Mouse (Mus musculus) cerebellum, adult 8-10 months (tissue): ENCODE results near the gene Atxn1.

ENCODE experiments used
- DNase-seq: peaks from one replicate; pipeline ENCODE4 v3.0.0; 2022

Gene Atxn1

GRCm38 (mm10) chr13:45857416-45857815 lies 107.4 kb downstream of the Atxn1 start:
- no peak for DNase-seq

DNA sequence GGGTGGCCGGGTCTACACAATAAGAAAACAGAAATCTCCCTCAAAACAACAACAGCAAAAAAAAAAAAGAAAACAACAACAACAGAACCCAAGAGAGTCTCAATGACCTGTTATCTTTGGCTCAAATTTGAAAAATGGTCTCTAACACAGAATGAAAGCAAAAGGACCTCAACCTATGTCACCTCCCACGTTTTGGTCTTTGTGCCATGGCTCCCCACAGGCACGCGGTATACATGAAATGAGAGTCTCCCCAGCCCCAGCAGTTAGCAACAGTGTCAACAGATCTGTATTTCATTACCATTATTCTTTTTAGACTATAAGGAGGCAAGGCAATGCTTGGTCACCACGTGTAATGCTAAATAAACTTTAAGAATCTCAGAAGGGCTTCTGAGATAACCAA lies 110.3 kb downstream of the Atxn1 start:
- DNase-seq, result no peak

GRCm38 (mm10) chr13:45853691-45854090 lies 111.1 kb downstream of the Atxn1 start:
- no peak for DNase-seq

DNA sequence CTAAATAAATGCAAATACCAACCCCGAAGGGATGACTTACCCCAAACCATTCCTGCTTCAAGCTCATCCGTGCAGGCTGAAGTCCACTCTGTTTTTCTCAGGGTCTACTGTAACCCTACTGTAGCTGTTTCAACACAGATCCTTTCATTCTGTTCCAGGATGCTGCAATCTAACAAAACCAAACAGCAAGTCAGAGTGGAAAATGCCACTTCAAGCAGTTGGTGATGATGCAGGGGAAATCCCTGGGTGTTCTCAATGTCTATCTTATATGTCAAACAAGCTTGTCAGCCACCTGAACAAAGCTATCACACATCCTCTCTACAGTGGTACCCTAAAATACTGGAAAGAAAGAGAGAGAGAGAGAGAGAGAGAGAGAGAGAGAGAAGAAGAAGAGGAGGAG lies 112.5 kb downstream of the Atxn1 start:
- DNase-seq, result no peak

DNA sequence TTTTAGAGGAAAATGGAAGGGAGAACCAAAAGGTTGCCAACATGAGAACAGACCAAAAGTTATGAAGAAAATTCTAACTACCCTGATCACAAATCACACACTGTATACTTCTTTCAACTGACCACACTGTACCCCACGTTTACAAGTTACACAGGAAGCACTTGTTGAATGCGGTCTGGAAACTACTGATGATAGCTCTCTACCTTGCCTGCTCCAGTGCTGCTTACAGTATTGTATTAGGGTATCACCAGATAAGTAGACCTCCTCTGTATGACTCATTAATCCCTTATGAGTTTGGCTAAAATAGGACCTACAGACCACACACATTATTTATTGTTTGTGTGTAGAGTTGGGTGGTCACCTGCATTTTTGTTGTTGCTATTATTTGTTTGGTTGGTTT lies 113.1 kb downstream of the Atxn1 start:
- DNase-seq, result no peak

DNA sequence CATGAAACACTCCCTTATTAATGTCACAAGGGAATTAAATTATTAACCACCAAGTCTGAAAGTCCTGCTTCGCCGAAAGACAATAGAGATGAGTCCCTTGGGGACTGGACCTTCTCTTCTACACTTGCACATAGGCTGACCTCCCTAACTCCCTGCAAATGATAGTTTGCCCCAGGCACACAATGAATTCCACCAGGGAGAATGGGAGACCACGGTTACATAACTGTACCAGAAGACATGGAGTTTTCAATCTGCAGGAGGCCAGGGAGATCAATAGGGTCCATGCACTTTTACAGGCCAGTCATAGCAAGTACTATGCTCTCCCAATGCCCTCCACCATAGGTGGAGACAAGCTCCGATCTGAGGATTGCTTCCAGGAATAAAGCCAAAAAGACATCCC lies 113.7 kb downstream of the Atxn1 start:
- DNase-seq, result no peak

GRCm38 (mm10) chr13:45850181-45850974 lies 114.4 kb downstream of the Atxn1 start:
- DNase-seq, result no peak

DNA sequence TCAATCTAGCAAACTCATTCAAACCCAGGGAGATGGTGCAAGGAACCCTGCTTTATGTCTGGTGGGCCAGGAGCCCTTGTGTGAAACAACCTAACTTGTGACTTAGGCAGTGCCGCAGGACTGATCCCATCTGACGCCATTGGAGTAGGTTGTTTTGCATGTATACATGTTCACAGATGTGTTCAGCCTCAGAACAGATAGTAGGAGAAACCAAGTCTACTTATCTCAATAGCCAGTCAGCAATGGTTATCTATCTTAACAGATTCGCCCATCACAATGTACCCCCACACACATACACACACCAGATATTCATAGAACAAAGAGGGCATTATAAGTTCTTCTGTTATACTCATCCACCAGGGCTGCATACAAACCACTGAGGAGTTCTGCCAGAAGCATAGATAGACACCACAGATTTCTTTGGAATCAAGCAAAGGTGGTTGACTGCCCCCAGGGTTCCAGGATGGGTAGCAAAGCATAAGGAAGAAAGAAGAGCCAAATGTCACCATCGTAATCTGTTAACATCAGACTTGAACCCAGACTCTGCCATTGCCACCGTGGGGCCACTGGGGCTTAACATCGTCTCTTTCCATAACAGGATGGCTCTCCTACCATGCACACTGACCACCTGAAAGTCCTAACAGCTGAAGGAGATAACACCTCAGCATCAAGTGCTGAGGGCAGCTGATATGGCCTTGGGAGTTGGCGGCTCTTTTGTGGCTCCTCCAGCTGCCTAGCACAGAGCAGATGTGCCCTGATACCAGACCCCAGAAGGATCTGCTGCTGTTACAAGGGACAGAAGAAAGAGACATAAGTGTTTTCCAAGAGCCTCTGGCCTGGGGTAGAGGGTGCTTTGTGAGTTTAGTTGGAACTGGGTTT lies 115.4 kb downstream of the Atxn1 start:
- no peak for DNase-seq

GRCm38 (mm10) chr13:45842511-45843055 lies 122.2 kb downstream of the Atxn1 start:
- DNase-seq, result no peak

- DNase-seq, result no peak
Measured at GRCm38 (mm10) chr13:45839901-45840300, 124.9 kb downstream of the Atxn1 start.

DNA sequence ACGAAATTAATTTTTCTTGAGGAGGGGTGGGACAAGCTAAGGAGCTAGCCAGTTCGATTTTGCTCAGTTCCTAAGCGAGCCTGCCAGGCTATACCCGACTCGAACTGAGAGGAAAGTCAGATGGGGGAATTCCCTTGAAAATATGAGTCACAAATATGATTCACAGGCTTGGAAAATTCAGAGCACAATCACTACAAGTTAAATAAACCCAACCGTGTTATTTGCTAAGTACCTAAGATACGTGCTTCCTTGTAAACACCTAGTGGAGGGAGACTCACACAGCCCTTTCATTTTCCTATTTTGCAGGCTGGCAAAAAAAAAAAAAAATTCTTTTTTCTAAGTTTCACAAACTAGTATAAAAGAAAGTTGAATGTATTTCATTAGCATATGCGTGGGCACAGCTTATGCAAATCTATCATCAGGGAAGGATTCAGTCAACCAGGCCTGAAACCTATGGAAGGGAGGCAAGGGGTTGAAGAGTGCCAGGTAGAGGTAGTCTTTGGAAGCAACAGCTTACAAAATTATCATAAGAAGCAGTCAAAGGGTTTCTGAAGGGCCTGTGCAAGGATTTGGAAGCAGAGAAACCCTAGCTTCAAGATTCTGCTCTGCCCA lies 127.1 kb downstream of the Atxn1 start:
- DNase-seq, result no peak

- no peak for DNase-seq
Measured at GRCm38 (mm10) chr13:45836377-45837054, 128.3 kb downstream of the Atxn1 start.

DNA sequence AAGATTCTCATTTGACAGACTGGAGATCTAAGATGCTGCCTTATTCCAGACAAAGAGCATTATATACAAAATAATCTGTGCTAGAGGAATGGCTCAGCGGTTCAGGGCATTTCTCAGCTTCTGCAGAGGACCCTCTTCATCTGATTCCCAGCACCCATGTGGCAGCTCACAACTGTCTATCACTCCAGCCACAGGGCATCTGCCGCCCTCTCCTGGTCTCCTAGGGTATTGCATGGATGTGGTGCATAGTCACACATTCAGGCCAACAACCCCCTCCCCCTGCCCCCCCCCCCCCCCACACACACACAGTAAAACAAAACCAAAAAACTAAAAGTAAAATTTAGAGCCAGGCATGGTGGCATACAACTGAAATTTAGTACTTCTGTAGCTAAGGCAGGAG lies 130.5 kb downstream of the Atxn1 start:
- no peak for DNase-seq

DNA sequence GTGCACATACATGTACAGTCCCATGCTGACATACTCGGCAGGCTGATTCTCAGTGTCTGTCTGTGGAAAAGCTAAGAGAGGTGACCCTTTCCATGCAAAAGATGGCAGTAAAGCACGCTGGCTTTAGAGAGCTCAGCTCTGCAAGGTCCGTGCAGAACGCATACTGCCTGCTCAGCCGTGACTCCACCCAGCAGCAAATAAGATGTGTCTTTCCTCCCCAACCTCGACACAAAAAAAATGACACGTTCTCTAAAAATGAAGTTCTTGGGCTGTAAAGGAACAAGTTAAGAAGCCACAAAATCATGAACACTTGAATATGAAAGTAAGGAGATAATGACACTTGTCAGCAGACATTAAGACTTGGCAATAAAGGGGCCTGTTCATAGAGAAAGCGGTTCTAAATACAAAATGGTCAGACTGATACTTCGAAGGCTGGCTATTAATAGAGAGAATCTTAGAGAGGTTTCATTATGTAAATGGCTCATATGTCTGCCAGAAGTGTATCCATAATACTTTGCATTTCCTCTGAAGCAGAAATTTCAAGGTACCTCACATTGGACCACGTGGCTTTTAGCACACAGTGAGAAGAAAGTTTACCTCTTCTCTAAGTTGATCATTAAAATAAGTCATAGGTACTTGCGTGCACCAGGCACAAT lies 132.0 kb downstream of the Atxn1 start:
- no peak for DNase-seq

DNA sequence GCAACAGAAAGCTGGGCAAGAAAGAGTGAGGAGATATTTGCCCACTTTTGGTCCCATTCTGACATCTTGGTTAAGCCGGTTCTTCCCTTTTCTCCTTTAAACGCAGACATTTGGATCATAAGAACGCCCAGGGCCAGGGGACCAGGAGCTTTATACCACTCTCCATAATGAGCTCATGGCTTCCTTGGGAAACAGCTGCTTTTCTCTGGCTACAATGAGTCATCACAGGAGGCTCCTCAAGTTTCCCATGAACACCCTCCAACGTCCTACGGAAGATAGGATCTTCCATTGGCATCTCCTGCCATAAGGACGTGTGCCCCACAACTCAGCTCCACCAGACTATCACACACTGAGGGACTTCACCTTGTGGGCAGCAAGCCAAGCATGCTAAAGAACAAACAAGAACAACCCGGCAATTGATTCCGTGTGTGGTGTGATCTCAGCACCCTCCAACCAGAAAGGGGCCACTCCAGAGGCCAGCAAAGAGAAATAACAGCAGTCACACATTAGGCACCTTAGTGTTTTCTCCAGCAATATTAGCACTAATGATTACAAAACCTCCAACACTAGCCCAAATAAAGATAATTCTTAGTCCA lies 135.4 kb downstream of the Atxn1 start:
- no peak for DNase-seq

- no peak for DNase-seq
Measured at GRCm38 (mm10) chr13:45828035-45828434, 136.8 kb downstream of the Atxn1 start.

GRCm38 (mm10) chr13:45827619-45828018 lies 137.2 kb downstream of the Atxn1 start:
- peak; percentile 67 for DNase-seq

DNA sequence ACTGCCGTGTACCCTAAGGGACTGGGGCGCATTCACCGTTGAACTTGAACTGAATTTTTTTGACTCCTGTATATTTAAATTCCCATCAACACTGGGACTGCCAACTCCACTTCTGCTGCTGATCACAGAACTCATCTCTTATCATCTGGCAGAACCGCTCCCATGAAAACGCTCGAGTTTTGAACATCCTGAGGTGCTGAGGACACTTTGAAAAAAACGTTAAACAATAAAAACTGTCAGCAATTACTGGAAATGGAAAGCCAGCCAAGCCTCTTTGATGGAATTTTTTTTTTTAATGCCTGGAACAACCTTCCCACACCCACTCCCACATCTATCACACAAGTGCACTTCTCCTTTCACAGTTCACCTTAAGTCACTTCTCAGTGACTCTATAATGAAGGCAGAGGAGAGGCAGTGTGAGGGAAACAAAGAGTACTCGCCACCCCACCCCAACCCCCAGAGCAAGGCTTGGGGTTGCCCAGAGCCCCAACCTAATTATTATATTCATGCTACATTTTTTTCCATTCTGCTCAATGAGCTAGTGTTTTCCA lies 137.7 kb downstream of the Atxn1 start:
- no peak for DNase-seq

DNA sequence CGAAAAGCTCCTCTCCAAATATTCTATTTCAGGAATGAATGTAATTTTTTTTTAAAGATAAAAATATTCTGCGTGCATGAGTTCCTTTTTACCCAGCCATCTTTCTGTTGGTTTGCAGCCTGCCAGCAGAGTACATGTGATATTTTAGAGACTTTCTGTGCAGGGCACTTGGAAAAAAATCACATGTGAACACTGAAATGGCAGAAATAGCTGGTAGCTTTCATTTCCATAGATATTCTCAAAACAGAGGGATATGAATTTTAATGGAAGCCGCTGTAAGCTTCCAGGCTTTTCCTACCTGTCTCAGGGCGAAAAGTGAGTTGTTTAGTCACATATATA lies 142.3 kb downstream of the Atxn1 start:
- DNase-seq, result no peak

GRCm38 (mm10) chr13:45821764-45822490 lies 142.9 kb downstream of the Atxn1 start:
- no peak for DNase-seq
